Mouse (Mus musculus) midbrain, embryonic 16.5 days (tissue): ENCODE measurements around the gene Sdhaf2. TPM values are rescaled to one million over a fixed set of nuclear protein-coding genes. Genes with fewer than 3 reads are reported as not detected.
A peak's percentile ranks its signal among the peaks of the same experiment; 100 is the strongest.

Source experiments
- ATAC-seq: fragments of 200-750 bp; cut with Nextera tagmentation; 2 replicates; pipeline ENCODE4 v1.8.0; 2017; ENCODE audit warnings: moderate TSS enrichment
- H3K27ac ChIP-seq: fragments of 300-500 bp; sonication (generic); 2 replicates; pipeline ENCODE4 v1.5.1; 2014; ENCODE audit warnings: mild to moderate bottlenecking, low read length, mixed read lengths
- H3K27me3 ChIP-seq: fragments of 300-500 bp; sonication (generic); 2 replicates; pipeline ENCODE4 v1.6.1; 2014; ENCODE audit warnings: low read depth, low read length, mixed read lengths; ENCODE audit not compliant: control insufficient read depth, insufficient read depth
- H3K36me3 ChIP-seq: fragments of 300-500 bp; sonication (generic); 2 replicates; pipeline ENCODE4 v1.6.1; 2014; ENCODE audit warnings: mild to moderate bottlenecking, low read length, moderate library complexity, mixed read lengths; ENCODE audit not compliant: control insufficient read depth, insufficient read depth
- H3K4me1 ChIP-seq: fragments of 300-500 bp; sonication (generic); 2 replicates; pipeline ENCODE4 v1.6.1; 2014; ENCODE audit warnings: mild to moderate bottlenecking, low read length, mixed read lengths; ENCODE audit not compliant: control insufficient read depth, insufficient read depth
- H3K4me2 ChIP-seq: fragments of 300-500 bp; sonication (generic); 2 replicates; pipeline ENCODE4 v1.6.1; 2014; ENCODE audit warnings: mild to moderate bottlenecking, low read length, mixed read lengths
- H3K4me3 ChIP-seq: fragments of 300-500 bp; sonication (generic); 2 replicates; pipeline ENCODE4 v1.5.1; 2014; ENCODE audit warnings: low read depth, mild to moderate bottlenecking, low read length, moderate library complexity, mixed read lengths
- H3K9ac ChIP-seq: fragments of 300-500 bp; sonication (generic); 2 replicates; pipeline ENCODE4 v1.6.1; 2014; ENCODE audit warnings: low read depth, low read length, mixed read lengths
- H3K9me3 ChIP-seq: fragments of 300-500 bp; sonication (generic); replicated peaks from 2 replicates; pipeline ENCODE4 v1.6.1; 2014; ENCODE audit warnings: mild to moderate bottlenecking, low read length, mixed read lengths; ENCODE audit not compliant: control insufficient read depth, poor library complexity, severe bottlenecking
- whole genome bisulfite sequencing: fragments of 180-500 bp; shearing (Covaris S2); extraction: QIAGEN DNeasy Blood & Tissue Kit; methylation state at CpG from one replicate; pipeline ENCODE4 v1.1.7; 2014; 5-methylcytosine and 5-hydroxymethylcytosine counted together
- polyA plus RNA-seq: library from polyadenylated mRNA; unstranded; fragments of >200 nt; fragmentation: Nextera tagmentation; extraction: Ambion mirVana; gene quantifications from 2 replicates; pipeline ENCODE4 v1.2.1, GENCODE M21; 2015

Gene Sdhaf2
- polyA plus RNA-seq, 1 experiment from 2014 or later, result 60.2 TPM

- peaks cover 16% of the 10 kb centered on the region for H3K4me1 ChIP-seq
- H3K36me3 ChIP-seq, result no peaks in the 10 kb centered on the region
- peak within 1 kb of the TSS; percentile 75 for H3K4me2 ChIP-seq
- under 1% methylated on average over 88 of the region's 96 CpGs for WGBS
- peak; percentile 73 for ATAC-seq
- H3K9ac ChIP-seq, result peak within 1 kb of the TSS; percentile 68
- H3K27ac ChIP-seq, result peak within 1 kb of the TSS; percentile 64
- H3K27me3 ChIP-seq, result peaks cover 33% of the 10 kb centered on the region
- H3K9me3 ChIP-seq, result no peaks in the 10 kb centered on the region
- H3K4me3 ChIP-seq, result peak within 1 kb of the TSS; percentile 53
Observed at GRCm38 (mm10) chr19:10456752-10457483, 69.0 kb downstream of the Sdhaf2 start, which contains the start of gene Lrrc10b. Lrrc10b (minus strand) TSS chr19:10457473.

- peak overlapping the region; percentile 53; the same call in 1 of the 2 replicates for H3K4me3 ChIP-seq
- no peaks in the 10 kb centered on the region for H3K9me3 ChIP-seq
- H3K4me1 ChIP-seq, result peaks cover 16% of the 10 kb centered on the region
- 0 out of 2 replicates have a peak overlapping the region, but pooled peaks have one; percentile 28 for H3K9ac ChIP-seq
- no peak for ATAC-seq
- no peak overlapping the region for H3K27ac ChIP-seq
- no peaks in the 10 kb centered on the region for H3K36me3 ChIP-seq
- peak overlapping the region; percentile 75 for H3K4me2 ChIP-seq
- WGBS, result 75% methylated on average over 3 of the region's 3 CpGs
- peaks cover 30% of the 10 kb centered on the region for H3K27me3 ChIP-seq
Observed at GRCm38 (mm10) chr19:10455437-10455806, 70.5 kb downstream of the Sdhaf2 start.

GRCm38 (mm10) chr19:10454718-10455436 lies 71.1 kb downstream of the Sdhaf2 start:
- Histone ChIP-seq H3K9ac (no peak overlapping the region), H3K9me3 (no peaks in the 10 kb centered on the region), H3K4me3 (no peak overlapping the region), H3K27ac (no peak overlapping the region), H3K27me3 (peaks cover 29% of the 10 kb centered on the region), H3K4me2 (no peak overlapping the region), H3K4me1 (peaks cover 14% of the 10 kb centered on the region), H3K36me3 (no peaks in the 10 kb centered on the region)
- ATAC-seq, result no peak
- 68% methylated on average over 4 of the region's 4 CpGs for WGBS

Other genes starting within 250 kb of the Sdhaf2 start
- 11.8 and 14.1 TPM in 2 replicates for gene Dagla, start 221.3 kb downstream of the Sdhaf2 start, polyA plus RNA-seq
- gene Syt7, start 137.1 kb downstream of the Sdhaf2 start, polyA plus RNA-seq, result 13.6 and 15.5 TPM in 2 replicates
- 1.9 and 2.0 TPM in 2 replicates for gene Lrrc10b, start 68.7 kb downstream of the Sdhaf2 start, polyA plus RNA-seq
- 3.6 and 5.9 TPM in 2 replicates for gene Ppp1r32, start 43.2 kb downstream of the Sdhaf2 start, polyA plus RNA-seq
- 55.9 and 56.0 TPM in 2 replicates for gene Cpsf7, start 876 bp downstream of the Sdhaf2 start, polyA plus RNA-seq
- gene Tmem216, start 30.1 kb upstream of the Sdhaf2 start, polyA plus RNA-seq, result 52.0 and 52.3 TPM in 2 replicates
- gene Cyb561a3, start 51.0 kb upstream of the Sdhaf2 start, polyA plus RNA-seq, result 24.5 and 26.4 TPM in 2 replicates
- gene Tmem138, start 51.2 kb upstream of the Sdhaf2 start, polyA plus RNA-seq, result 37.8 TPM in 2 replicates
- 218 and 234 TPM in 2 replicates for gene Ddb1, start 79.2 kb upstream of the Sdhaf2 start, polyA plus RNA-seq
- 24.6 and 25.4 TPM in 2 replicates for gene Tkfc, start 79.5 kb upstream of the Sdhaf2 start, polyA plus RNA-seq
- gene Vwce, start 108.1 kb upstream of the Sdhaf2 start, polyA plus RNA-seq, result 1.1 and 2.0 TPM in 2 replicates
- gene Pga5, start 151.9 kb upstream of the Sdhaf2 start, polyA plus RNA-seq, result not detected in 2 replicates
- 28.6 and 31.2 TPM in 2 replicates for gene Vps37c, start 162.6 kb upstream of the Sdhaf2 start, polyA plus RNA-seq
- 0.48 and 0.78 TPM in 2 replicates for gene Cd5, start 212.9 kb upstream of the Sdhaf2 start, polyA plus RNA-seq